Mouse (Mus musculus): Measurements from ENCODE around the gene Lnx2. TPM values are rescaled to one million over a fixed set of nuclear protein-coding genes. Genes with fewer than 3 reads are reported as not detected.

Gene Lnx2
- polyA plus RNA-seq, 1 experiment = 9.5 TPM

DNA sequence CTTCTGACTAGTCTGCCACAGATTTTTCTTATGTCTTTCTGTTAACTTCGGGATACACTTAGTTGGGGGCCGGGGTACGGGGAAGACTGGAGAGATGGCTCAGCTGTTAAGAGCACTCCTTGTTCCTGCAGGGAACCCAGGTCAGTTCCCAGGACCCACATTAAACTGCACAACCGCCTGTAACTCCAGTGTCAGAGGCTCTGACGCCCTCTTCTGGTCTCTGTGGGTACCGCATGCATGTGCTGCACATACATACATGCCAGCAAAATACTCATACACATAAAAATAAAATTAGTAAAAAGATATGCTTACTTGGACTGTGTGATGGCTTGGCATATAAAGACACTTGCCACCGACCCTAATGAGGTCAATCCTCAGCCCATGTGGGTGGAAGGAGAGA lies 79.6 kb downstream of the Lnx2 start:
- no peak overlapping the region for H3K4me3 ChIP-seq (ENCODE audit: control insufficient read depth, low read depth, low read length)
- no peak for TF ChIP-seq POLR2A (IDR thresholded peaks at IDR 0.05; ENCODE audit: control insufficient read depth, low read depth, low read length)
- peak; percentile 64; the same call in 1 of the 2 replicates for TF ChIP-seq CTCF (IDR thresholded peaks at IDR 0.05; ENCODE audit: control insufficient read depth, insufficient read depth, insufficient replicate concordance, low read depth, low read length)
- H3K27me3 ChIP-seq (ENCODE audit: control insufficient read depth, insufficient read depth, low read length) = no peaks in the 10 kb centered on the region
- H3K4me1 ChIP-seq (ENCODE audit: control insufficient read depth, insufficient read depth, low read length) = peaks cover 4% of the 10 kb centered on the region
- no peaks in the 10 kb centered on the region for H3K36me3 ChIP-seq (ENCODE audit: control insufficient read depth, insufficient read depth, low read length)
- no peak overlapping the region for H3K27ac ChIP-seq (ENCODE audit: control insufficient read depth, insufficient read depth, low read depth, low read length)

GRCm38 (mm10) chr5:146994973-146995372 lies 81.4 kb downstream of the Lnx2 start:
- TF ChIP-seq POLR2A (IDR thresholded peaks at IDR 0.05; ENCODE audit: control insufficient read depth, low read depth, low read length) (no peak), CTCF (IDR thresholded peaks at IDR 0.05; ENCODE audit: control insufficient read depth, insufficient read depth, insufficient replicate concordance, low read depth, low read length) (no peak)
- H3K4me1 ChIP-seq (ENCODE audit: control insufficient read depth, insufficient read depth, low read length) = peaks cover 4% of the 10 kb centered on the region
- no peak overlapping the region for H3K27ac ChIP-seq (ENCODE audit: control insufficient read depth, insufficient read depth, low read depth, low read length)
- H3K4me3 ChIP-seq (ENCODE audit: control insufficient read depth, low read depth, low read length) = no peak overlapping the region
- no peaks in the 10 kb centered on the region for H3K27me3 ChIP-seq (ENCODE audit: control insufficient read depth, insufficient read depth, low read length)
- H3K36me3 ChIP-seq (ENCODE audit: control insufficient read depth, insufficient read depth, low read length) = no peaks in the 10 kb centered on the region

GRCm38 (mm10) chr5:146993509-146993908 lies 82.9 kb downstream of the Lnx2 start:
- Histone ChIP-seq H3K4me3 (ENCODE audit: control insufficient read depth, low read depth, low read length) (no peak overlapping the region), H3K27ac (ENCODE audit: control insufficient read depth, insufficient read depth, low read depth, low read length) (no peak overlapping the region), H3K4me1 (ENCODE audit: control insufficient read depth, insufficient read depth, low read length) (peaks cover 4% of the 10 kb centered on the region), H3K36me3 (ENCODE audit: control insufficient read depth, insufficient read depth, low read length) (no peaks in the 10 kb centered on the region), H3K27me3 (ENCODE audit: control insufficient read depth, insufficient read depth, low read length) (no peaks in the 10 kb centered on the region)
- TF ChIP-seq CTCF (IDR thresholded peaks at IDR 0.05; ENCODE audit: control insufficient read depth, insufficient read depth, insufficient replicate concordance, low read depth, low read length) = no peak
- no peak for TF ChIP-seq POLR2A (IDR thresholded peaks at IDR 0.05; ENCODE audit: control insufficient read depth, low read depth, low read length)

GRCm38 (mm10) chr5:146989051-146989450 lies 87.3 kb downstream of the Lnx2 start:
- Histone ChIP-seq H3K4me3 (ENCODE audit: control insufficient read depth, low read depth, low read length) (no peak overlapping the region), H3K27ac (ENCODE audit: control insufficient read depth, insufficient read depth, low read depth, low read length) (no peak overlapping the region)

GRCm38 (mm10) chr5:146987588-146987987 lies 88.8 kb downstream of the Lnx2 start:
- H3K27me3 ChIP-seq (ENCODE audit: control insufficient read depth, insufficient read depth, low read length) = no peaks in the 10 kb centered on the region
- H3K4me3 ChIP-seq (ENCODE audit: control insufficient read depth, low read depth, low read length) = peak overlapping the region; percentile 83
- H3K27ac ChIP-seq (ENCODE audit: control insufficient read depth, insufficient read depth, low read depth, low read length) = no peak overlapping the region
- TF ChIP-seq POLR2A (IDR thresholded peaks at IDR 0.05; ENCODE audit: control insufficient read depth, low read depth, low read length) (no peak), CTCF (IDR thresholded peaks at IDR 0.05; ENCODE audit: control insufficient read depth, insufficient read depth, insufficient replicate concordance, low read depth, low read length) (no peak)
- H3K4me1 ChIP-seq (ENCODE audit: control insufficient read depth, insufficient read depth, low read length) = peaks cover 10% of the 10 kb centered on the region
- no peaks in the 10 kb centered on the region for H3K36me3 ChIP-seq (ENCODE audit: control insufficient read depth, insufficient read depth, low read length)

More at GRCm38 (mm10) chr5:146989051-146989450, 87.3 kb downstream of the Lnx2 start:
- H3K36me3 ChIP-seq (ENCODE audit: control insufficient read depth, insufficient read depth, low read length) = no peaks in the 10 kb centered on the region
- H3K4me1 ChIP-seq (ENCODE audit: control insufficient read depth, insufficient read depth, low read length) = peaks cover 10% of the 10 kb centered on the region
- H3K27me3 ChIP-seq (ENCODE audit: control insufficient read depth, insufficient read depth, low read length) = no peaks in the 10 kb centered on the region
- TF ChIP-seq POLR2A (IDR thresholded peaks at IDR 0.05; ENCODE audit: control insufficient read depth, low read depth, low read length) (no peak), CTCF (IDR thresholded peaks at IDR 0.05; ENCODE audit: control insufficient read depth, insufficient read depth, insufficient replicate concordance, low read depth, low read length) (no peak)

DNA sequence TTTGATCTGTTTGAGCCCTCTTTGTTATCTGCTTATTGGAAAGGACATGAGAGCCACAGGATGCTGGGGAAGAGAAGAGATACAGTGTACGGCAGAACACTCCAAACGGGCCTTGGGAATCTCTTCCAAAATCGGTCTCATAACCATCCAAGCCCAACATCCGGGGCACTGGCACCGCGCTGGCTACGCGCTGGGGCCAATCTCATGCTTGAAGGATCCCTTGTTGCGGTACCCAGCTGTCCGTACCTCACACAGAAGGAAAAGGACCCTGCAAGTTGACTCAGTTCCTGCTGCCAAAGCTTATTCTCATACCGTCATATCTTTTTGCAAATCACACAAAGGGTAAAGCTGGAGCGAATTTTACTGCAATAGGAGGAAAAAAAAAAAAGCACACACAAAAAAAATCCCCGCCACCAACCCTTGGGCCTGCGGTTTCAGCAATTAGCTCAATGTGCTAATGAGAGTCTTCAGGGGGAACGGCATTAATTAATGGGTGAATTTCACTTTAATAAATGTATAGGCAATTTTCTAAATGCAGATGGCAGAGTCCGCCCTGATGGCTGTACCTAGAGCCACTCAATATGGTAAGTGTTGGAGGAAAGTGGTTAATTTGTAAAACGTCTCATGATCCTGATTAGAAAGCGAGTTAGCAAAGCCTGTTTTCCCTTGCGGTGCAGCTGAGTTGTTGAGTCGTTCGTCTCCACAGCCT lies 90.5 kb downstream of the Lnx2 start:
- no peak for TF ChIP-seq CTCF (IDR thresholded peaks at IDR 0.05; ENCODE audit: control insufficient read depth, insufficient read depth, insufficient replicate concordance, low read depth, low read length)
- no peak for TF ChIP-seq POLR2A (IDR thresholded peaks at IDR 0.05; ENCODE audit: control insufficient read depth, low read depth, low read length)
- H3K36me3 ChIP-seq (ENCODE audit: control insufficient read depth, insufficient read depth, low read length) = no peaks in the 10 kb centered on the region
- peaks cover 10% of the 10 kb centered on the region for H3K4me1 ChIP-seq (ENCODE audit: control insufficient read depth, insufficient read depth, low read length)
- no peak overlapping the region for H3K27ac ChIP-seq (ENCODE audit: control insufficient read depth, insufficient read depth, low read depth, low read length)
- H3K4me3 ChIP-seq (ENCODE audit: control insufficient read depth, low read depth, low read length) = no peak overlapping the region
- no peaks in the 10 kb centered on the region for H3K27me3 ChIP-seq (ENCODE audit: control insufficient read depth, insufficient read depth, low read length)

DNA sequence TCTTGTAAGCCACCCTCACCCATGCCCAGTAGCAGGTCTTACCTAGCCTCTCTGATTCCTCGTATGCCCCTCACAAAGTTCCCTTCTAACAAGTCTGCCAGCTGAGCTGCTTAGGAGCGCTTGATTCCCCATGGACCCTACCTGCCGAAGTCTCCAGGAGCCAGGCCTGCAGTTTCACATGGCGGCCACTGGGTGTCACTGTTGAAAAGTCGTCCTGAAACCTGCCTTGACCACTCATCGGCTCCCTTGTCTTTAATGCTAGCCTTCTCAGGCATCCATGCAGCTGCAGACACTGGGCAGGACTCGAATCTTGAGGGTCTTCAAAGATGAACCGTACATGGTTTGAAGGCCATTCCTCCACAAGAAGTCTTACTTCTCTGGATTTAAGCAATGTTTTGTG lies 93.2 kb downstream of the Lnx2 start:
- peaks cover 10% of the 10 kb centered on the region for H3K4me1 ChIP-seq (ENCODE audit: control insufficient read depth, insufficient read depth, low read length)
- TF ChIP-seq CTCF (IDR thresholded peaks at IDR 0.05; ENCODE audit: control insufficient read depth, insufficient read depth, insufficient replicate concordance, low read depth, low read length) = peak; percentile 91
- TF ChIP-seq POLR2A (IDR thresholded peaks at IDR 0.05; ENCODE audit: control insufficient read depth, low read depth, low read length) = no peak
- H3K27ac ChIP-seq (ENCODE audit: control insufficient read depth, insufficient read depth, low read depth, low read length) = no peak overlapping the region
- no peak overlapping the region for H3K4me3 ChIP-seq (ENCODE audit: control insufficient read depth, low read depth, low read length)
- no peaks in the 10 kb centered on the region for H3K27me3 ChIP-seq (ENCODE audit: control insufficient read depth, insufficient read depth, low read length)
- H3K36me3 ChIP-seq (ENCODE audit: control insufficient read depth, insufficient read depth, low read length) = no peaks in the 10 kb centered on the region

Data from testis, adult 2 months (tissue).